Mouse (Mus musculus) thymus, adult 2 months (tissue): ENCODE measurements around the gene Nav1. TPM values are rescaled to one million over a fixed set of nuclear protein-coding genes. Genes with fewer than 3 reads are reported as not detected.

Source experiments
- DNase-seq: peaks from one replicate; pipeline ENCODE4 v3.0.0; 2021
- H3K27ac ChIP-seq: fragments of 200-500 bp; 2 replicates; pipeline ENCODE4 v1.5.1; 2012; ENCODE audit warnings: low read length, control low read depth; ENCODE audit not compliant: control insufficient read depth, insufficient read depth
- H3K27me3 ChIP-seq: fragments of 200-500 bp; 2 replicates; pipeline ENCODE4 v1.6.1; 2012; ENCODE audit warnings: mild to moderate bottlenecking, low read length, moderate library complexity, mixed read lengths; ENCODE audit not compliant: control insufficient read depth, insufficient read depth
- H3K36me3 ChIP-seq: fragments of 200-500 bp; 2 replicates; pipeline ENCODE4 v1.6.1; 2012; ENCODE audit warnings: mild to moderate bottlenecking, low read length, moderate library complexity; ENCODE audit not compliant: control insufficient read depth, insufficient read depth
- H3K4me1 ChIP-seq: fragments of 200-500 bp; replicated peaks from 2 replicates; pipeline ENCODE4 v1.6.1; 2012; ENCODE audit warnings: low read length; ENCODE audit not compliant: control insufficient read depth, insufficient read depth
- H3K4me3 ChIP-seq: fragments of 200-500 bp; 2 replicates; pipeline ENCODE4 v1.5.1; 2012; ENCODE audit warnings: mild to moderate bottlenecking, low read length, control low read depth, moderate library complexity; ENCODE audit not compliant: control insufficient read depth, insufficient read depth
- CTCF ChIP-seq: fragments of 200-500 bp; IDR thresholded peaks from 2 replicates; pipeline ENCODE4 v1.5.1; 2012; ENCODE audit warnings: mild to moderate bottlenecking, control low read depth, low read length, moderate library complexity, borderline replicate concordance; ENCODE audit not compliant: control insufficient read depth, poor library complexity, insufficient read depth; ENCODE audit errors: extremely low read depth
- POLR2A ChIP-seq: fragments of 200-500 bp; IDR thresholded peaks from 2 replicates; pipeline ENCODE4 v1.6.1; 2012; ENCODE audit warnings: mild to moderate bottlenecking, low read length, control low read depth, moderate library complexity; ENCODE audit not compliant: control insufficient read depth, poor library complexity, insufficient read depth; ENCODE audit errors: extremely low read depth
- WGBS: fragments of 180-500 bp; shearing (Covaris S2); methylation state at CpG from one replicate; pipeline ENCODE4 v1.1.7; 2018; 5-methylcytosine and 5-hydroxymethylcytosine counted together
- polyA plus RNA-seq: library from polyadenylated mRNA; depleted of rRNA; stranded (reverse); fragments of >200 nt; gene quantifications from 2 replicates; pipeline ENCODE4 v1.2.3, GENCODE M21; 2012

Gene Nav1
- polyA plus RNA-seq, 1 experiment: 8.7 TPM

DNA sequence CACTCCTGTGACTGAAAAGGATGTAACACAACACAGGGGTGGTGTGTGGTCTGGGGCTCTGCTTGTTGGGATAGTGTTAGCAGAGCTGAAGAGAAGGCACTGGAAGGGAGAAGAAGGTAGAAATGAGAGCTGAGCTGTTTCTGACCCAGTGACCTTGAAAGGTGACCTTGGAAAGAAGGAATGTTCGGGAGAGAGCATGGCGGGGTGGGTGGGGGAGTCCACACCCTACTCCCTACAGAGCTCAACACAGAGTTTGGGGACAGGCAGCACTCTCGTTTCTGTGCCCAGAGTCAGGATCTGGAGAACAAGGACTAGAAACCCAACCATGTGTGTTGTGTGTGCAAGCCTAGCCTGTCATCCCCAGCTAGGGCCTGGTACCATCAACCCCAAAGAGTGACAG is 18.1 kb downstream of the Nav1 start:
- H3K4me1 ChIP-seq: no peaks in the 10 kb centered on the region
- 94% methylated on average over 3 of the region's 3 CpGs for WGBS
- H3K36me3 ChIP-seq: no peaks in the 10 kb centered on the region

DNA sequence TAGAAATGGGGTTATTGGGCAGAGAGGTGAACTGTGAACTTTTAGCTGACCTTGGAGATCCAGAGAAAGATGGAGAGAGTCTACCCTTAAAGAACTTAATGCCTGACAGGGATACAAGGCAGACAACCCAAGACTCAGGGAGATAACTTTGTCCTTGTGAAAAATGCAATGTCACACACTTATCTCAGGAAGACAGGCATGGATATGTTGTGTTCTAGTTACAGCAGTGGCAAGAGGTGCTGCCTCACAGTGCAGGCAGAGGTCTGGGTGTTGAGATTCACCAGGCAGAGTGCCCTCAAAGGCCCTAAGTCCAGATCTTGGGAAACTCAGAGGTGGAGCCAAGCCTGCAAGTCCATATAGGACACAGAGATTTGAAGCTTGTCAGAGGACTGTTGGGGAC is 20.2 kb downstream of the Nav1 start:
- no peak for DNase-seq
- Histone ChIP-seq H3K36me3 (no peaks in the 10 kb centered on the region), H3K27me3 (no peaks in the 10 kb centered on the region; the same call in 1 of the 2 replicates), H3K4me1 (no peaks in the 10 kb centered on the region), H3K4me3 (no peak overlapping the region), H3K27ac (no peak overlapping the region)
- TF ChIP-seq CTCF (no peak), POLR2A (no peak)

More for the DNA sequence above, 18.1 kb downstream of the Nav1 start:
- H3K27me3 ChIP-seq: no peaks in the 10 kb centered on the region; the same call in 1 of the 2 replicates
- DNase-seq: no peak
- H3K27ac ChIP-seq: no peak overlapping the region
- TF ChIP-seq POLR2A (no peak), CTCF (no peak)
- H3K4me3 ChIP-seq: no peak overlapping the region

DNA sequence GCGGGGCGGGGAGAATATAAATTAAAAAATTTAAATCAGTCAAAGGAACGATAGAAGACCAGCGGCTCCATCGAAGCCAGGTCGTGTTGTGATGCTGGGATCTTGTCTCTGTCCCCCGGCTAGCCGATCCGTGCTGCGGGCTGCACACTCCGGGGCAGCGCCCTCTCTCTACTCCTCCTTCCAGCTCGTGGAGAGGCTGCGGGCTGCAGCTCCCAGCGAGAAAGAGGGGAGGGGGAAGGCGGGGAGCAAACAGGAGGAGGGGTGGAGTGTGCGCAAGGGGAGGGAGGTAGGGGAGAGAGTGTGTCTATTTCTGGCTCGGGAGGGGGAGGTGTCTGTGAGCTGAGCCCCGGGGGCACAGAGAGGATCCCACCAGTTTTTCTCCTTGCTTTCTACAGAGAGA is 21.5 kb downstream of the Nav1 start:
- peak; percentile 41 for DNase-seq
- H3K27ac ChIP-seq: no peak overlapping the region

DNA sequence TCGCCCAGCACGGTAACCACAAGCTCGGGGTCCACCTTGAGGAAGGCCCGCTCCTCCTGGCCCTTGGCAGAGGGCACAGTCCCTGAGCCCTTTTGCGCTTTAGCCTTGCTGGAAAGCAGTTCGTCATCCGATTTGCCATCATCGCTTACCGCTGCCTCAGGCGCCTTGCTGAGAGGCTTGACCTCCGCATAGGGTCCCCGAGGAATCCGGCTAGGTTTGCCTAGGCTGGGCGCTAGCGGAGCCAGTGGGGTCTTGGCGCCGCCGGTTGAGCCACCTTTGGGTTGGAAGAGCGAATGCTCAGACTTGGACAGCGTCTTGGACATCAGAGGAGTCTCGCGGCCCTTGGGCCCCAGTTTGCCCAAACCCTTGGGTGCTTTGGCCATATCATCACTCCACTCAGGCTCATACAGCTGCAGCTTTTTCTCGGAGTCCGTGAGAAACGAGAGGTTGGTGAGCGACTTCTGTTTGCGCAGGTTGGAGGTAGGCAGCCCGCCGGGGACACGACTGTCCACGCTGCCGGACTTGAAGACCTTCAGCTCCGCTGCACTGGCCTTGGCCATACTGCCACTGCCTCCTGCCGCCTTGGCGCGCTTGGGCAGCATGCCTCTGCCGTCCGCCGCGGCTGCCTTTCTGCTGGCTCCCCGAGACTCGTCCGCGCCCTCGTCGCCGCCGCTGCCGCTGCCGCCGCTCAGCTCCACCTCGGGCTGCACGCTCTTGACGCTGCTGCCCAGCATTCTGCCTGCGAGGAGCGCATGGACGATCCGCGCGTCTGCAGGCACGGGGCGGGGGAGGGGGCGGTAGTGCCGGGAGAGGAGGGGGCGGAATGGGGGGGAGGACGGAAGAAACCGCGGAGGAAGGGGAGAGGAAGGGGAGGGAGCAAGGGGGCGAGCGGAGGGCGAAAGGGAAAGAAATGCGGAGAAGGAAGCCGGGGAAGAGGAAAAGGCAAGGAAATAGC is 22.2 kb downstream of the Nav1 start:
- Histone ChIP-seq H3K27ac (no peak overlapping the region), H3K27me3 (no peaks in the 10 kb centered on the region; the same call in 1 of the 2 replicates), H3K36me3 (no peaks in the 10 kb centered on the region), H3K4me1 (no peaks in the 10 kb centered on the region), H3K4me3 (peak overlapping the region; percentile 18)
- WGBS: 33% methylated on average over 71 of the region's 73 CpGs
- peak; percentile 13 for DNase-seq
- no peak for TF ChIP-seq POLR2A
- no peak for TF ChIP-seq CTCF

More for the DNA sequence above, 21.5 kb downstream of the Nav1 start:
- TF ChIP-seq POLR2A (no peak), CTCF (no peak)
- Histone ChIP-seq H3K36me3 (no peaks in the 10 kb centered on the region), H3K4me1 (no peaks in the 10 kb centered on the region), H3K27me3 (no peaks in the 10 kb centered on the region; the same call in 1 of the 2 replicates), H3K4me3 (peak overlapping the region; percentile 18)
- 3% methylated on average over 19 of the region's 19 CpGs for WGBS

DNA sequence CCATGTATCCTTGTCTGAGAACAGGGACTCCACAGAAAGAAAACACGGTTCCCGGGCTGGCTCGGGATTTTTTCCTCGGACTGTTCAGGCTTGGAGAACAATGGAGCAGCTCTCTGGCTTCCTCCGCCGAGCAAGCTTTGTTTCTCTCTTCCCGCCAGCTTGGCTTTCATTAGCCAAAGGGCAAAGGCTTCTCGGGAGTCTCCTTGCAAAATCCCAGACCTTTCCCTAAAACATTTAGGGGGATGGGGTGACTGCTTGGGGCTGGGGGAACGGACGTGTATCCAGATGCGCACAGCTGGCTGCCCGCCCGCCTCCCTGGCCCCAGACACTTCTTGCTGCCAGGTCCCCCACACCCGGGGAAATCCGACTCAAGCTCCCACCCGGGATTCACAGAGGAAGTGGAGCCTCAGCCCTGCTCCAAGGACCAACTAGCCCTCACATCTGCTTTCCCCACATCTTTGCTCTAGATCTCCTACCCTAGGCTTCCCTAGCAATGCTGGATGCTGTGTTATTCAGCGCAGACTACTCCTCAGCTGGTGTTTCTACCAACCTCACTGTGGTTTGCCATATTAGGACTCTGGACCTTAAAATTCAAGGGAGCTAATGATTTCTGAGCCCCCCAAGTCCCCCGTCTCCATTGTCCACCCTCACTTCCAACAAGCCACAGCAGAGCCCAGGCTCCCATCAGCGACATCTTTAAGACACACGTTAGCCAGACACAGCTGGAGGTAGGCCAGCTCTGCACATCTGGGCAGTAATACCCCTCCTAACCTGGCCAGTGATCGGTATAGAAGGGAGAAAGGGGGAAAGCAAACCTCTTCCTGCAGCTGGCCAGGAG is 23.2 kb downstream of the Nav1 start:
- Histone ChIP-seq H3K4me1 (no peaks in the 10 kb centered on the region), H3K36me3 (no peaks in the 10 kb centered on the region), H3K27me3 (no peaks in the 10 kb centered on the region; the same call in 1 of the 2 replicates), H3K27ac (no peak overlapping the region), H3K4me3 (no peak overlapping the region)
- TF ChIP-seq POLR2A: no peak
- 85% methylated on average over 21 of the region's 21 CpGs for WGBS
- no peak for DNase-seq

DNA sequence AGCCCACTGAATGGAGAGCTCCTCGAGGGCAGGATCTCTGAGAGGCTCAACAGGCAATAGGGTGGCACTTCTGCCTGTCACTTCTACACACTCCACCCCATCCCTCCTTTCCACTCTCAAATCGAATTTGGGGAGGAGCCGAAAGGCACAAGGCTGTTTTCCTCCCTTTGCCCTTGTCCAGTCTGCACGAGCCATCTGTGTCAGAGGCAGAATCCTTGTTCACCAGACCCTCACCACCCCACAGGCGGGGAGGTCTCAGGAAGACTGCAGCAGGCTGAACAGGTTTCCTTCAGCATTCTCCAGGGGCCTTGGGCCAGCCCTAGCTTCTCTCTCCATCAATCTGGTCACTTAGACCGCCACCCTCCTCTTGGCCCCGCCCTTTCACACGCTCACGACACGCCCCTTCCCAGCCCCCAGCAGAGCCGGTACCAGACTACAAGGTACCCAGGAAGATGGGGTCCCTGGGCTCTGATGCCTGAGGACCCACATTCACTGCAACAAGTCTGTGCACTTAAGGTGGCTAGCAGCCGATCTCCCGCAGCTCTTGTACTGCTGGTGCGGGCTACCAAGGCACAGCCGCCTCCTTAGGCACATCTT is 23.9 kb downstream of the Nav1 start:
- no peaks in the 10 kb centered on the region; the same call in 1 of the 2 replicates for H3K27me3 ChIP-seq
- H3K36me3 ChIP-seq: no peaks in the 10 kb centered on the region

More for the DNA sequence above, 23.9 kb downstream of the Nav1 start:
- no peak for DNase-seq
- 87% methylated on average over 15 of the region's 15 CpGs for WGBS
- TF ChIP-seq POLR2A (no peak), CTCF (no peak)
- Histone ChIP-seq H3K4me3 (no peak overlapping the region), H3K27ac (no peak overlapping the region), H3K4me1 (no peaks in the 10 kb centered on the region)
